Mouse (Mus musculus): ENCODE measurements around the gene Tnfsf13. TPM values are rescaled to one million over a fixed set of nuclear protein-coding genes. Genes with fewer than 3 reads are reported as not detected.

Tnfsf13 gene
- total and polyA plus RNA-seq, 2 experiments = 1.1 to 1.4 TPM

- WGBS = 81% methylated on average over 10 of the region's 10 CpGs
- no peak overlapping the region for H3K27ac ChIP-seq (replicated peaks; ENCODE audit: insufficient read depth, low read depth, low read length)
- TF ChIP-seq POLR2A (IDR thresholded peaks at IDR 0.05; ENCODE audit: extremely low read depth, insufficient read depth, low read length) = no peak
- TF ChIP-seq CTCF (IDR thresholded peaks at IDR 0.05; ENCODE audit: low read depth, low read length) = peak; percentile 67
- no peaks in the 10 kb centered on the region for H3K27me3 ChIP-seq (ENCODE audit: control insufficient read depth, insufficient read depth, low read length)
- H3K4me3 ChIP-seq (ENCODE audit: insufficient read depth, low read depth, low read length) = no peak overlapping the region
- H3K36me3 ChIP-seq (ENCODE audit: control insufficient read depth, insufficient read depth, low read length) = peaks cover 8% of the 10 kb centered on the region; the same call in 1 of the 2 replicates
- DNase-seq (ENCODE audit: extremely low read depth, low read depth, low spot score) = no peak
- no peak overlapping the region for H3K9ac ChIP-seq (ENCODE audit: low read depth, low read length)
- H3K4me1 ChIP-seq (ENCODE audit: control insufficient read depth, insufficient read depth, low read length) = peaks cover 5% of the 10 kb centered on the region
- no peaks in the 10 kb centered on the region; the same call in 1 of the 2 replicates for H3K79me2 ChIP-seq (ENCODE audit: control insufficient read depth, insufficient read depth, low read length)
Measured at GRCm38 (mm10) chr11:69656617-69657461, 28.7 kb downstream of the Tnfsf13 start.

DNA sequence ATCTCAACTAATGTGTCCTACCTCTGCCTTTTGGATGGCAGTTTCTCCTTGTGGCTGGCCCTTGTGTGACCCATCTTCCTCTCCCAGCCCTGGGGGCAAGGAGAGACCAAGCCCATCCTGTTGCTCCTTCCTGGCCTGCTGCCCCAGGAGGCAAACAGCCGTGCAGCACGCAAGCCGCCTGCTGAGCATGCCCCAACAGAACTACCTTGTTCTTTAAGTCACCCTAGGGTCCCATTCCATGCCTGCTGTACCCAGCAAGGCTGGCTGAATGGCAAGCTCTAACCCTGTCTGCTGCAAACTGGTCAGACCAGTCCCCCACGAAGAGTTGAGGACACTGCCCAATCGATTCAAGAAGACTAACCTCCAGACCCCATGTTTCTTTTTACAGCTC, 29.5 kb downstream of the Tnfsf13 start:
- H3K4me1 ChIP-seq (ENCODE audit: control insufficient read depth, insufficient read depth, low read length) = no peaks in the 10 kb centered on the region
- no peak for TF ChIP-seq CTCF (IDR thresholded peaks at IDR 0.05; ENCODE audit: low read depth, low read length)
- no peak overlapping the region for H3K4me3 ChIP-seq (ENCODE audit: insufficient read depth, low read depth, low read length)
- H3K9ac ChIP-seq (ENCODE audit: low read depth, low read length) = no peak overlapping the region
- no peak for DNase-seq (ENCODE audit: extremely low read depth, low read depth, low spot score)
- no peak overlapping the region for H3K27ac ChIP-seq (replicated peaks; ENCODE audit: insufficient read depth, low read depth, low read length)
- 77% methylated on average over 5 of the region's 5 CpGs for WGBS
- peaks cover 14% of the 10 kb centered on the region for H3K36me3 ChIP-seq (ENCODE audit: control insufficient read depth, insufficient read depth, low read length)
- H3K79me2 ChIP-seq (ENCODE audit: control insufficient read depth, insufficient read depth, low read length) = no peaks in the 10 kb centered on the region; the same call in 1 of the 2 replicates
- no peaks in the 10 kb centered on the region for H3K27me3 ChIP-seq (ENCODE audit: control insufficient read depth, insufficient read depth, low read length)

- TF ChIP-seq POLR2A (IDR thresholded peaks at IDR 0.05; ENCODE audit: extremely low read depth, insufficient read depth, low read length) = no peak
- peak; percentile 71 for TF ChIP-seq CTCF (IDR thresholded peaks at IDR 0.05; ENCODE audit: low read depth, low read length)
- no peaks in the 10 kb centered on the region for H3K4me1 ChIP-seq (ENCODE audit: control insufficient read depth, insufficient read depth, low read length)
- H3K27me3 ChIP-seq (ENCODE audit: control insufficient read depth, insufficient read depth, low read length) = no peaks in the 10 kb centered on the region
- no peak within 1 kb of the TSS for H3K9ac ChIP-seq (ENCODE audit: low read depth, low read length)
- H3K4me3 ChIP-seq (ENCODE audit: insufficient read depth, low read depth, low read length) = no peak within 1 kb of the TSS
- no peaks in the 10 kb centered on the region for H3K79me2 ChIP-seq (ENCODE audit: control insufficient read depth, insufficient read depth, low read length)
- H3K36me3 ChIP-seq (ENCODE audit: control insufficient read depth, insufficient read depth, low read length) = peaks cover 20% of the 10 kb centered on the region
- no peak for DNase-seq (ENCODE audit: extremely low read depth, low read depth, low spot score)
- 58% methylated on average over 34 of the region's 34 CpGs for WGBS
- no peak within 1 kb of the TSS for H3K27ac ChIP-seq (replicated peaks; ENCODE audit: insufficient read depth, low read depth, low read length)
Measured at GRCm38 (mm10) chr11:69655264-69656064, 30.1 kb downstream of the Tnfsf13 start, which contains the start of gene Sox15. Gene Sox15, plus strand, starts transcription at chr11:69655314.

DNA sequence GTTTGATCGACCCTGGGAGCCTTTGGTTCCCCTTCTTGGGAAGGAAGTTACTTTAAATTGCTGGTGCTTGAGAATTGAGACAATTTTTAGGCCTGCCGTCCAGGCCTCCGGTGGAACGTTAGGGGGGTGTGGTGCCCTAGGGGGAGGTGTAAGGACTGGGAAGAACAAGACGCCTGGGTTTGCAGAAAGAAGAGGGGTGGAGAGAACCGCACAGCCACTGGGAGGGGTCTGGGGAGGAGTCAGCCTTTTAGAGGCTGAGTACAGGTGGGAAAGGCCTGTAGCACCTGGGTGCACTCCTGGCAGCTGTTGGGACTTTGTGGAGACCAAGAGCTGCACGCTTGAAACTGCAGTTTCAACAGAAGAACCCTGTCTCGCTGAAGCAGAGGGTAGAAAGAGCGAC, 30.8 kb downstream of the Tnfsf13 start:
- Histone ChIP-seq H3K9ac (ENCODE audit: low read depth, low read length) (no peak overlapping the region), H3K27me3 (ENCODE audit: control insufficient read depth, insufficient read depth, low read length) (no peaks in the 10 kb centered on the region), H3K4me3 (ENCODE audit: insufficient read depth, low read depth, low read length) (no peak overlapping the region), H3K79me2 (ENCODE audit: control insufficient read depth, insufficient read depth, low read length) (no peaks in the 10 kb centered on the region), H3K4me1 (ENCODE audit: control insufficient read depth, insufficient read depth, low read length) (no peaks in the 10 kb centered on the region), H3K36me3 (ENCODE audit: control insufficient read depth, insufficient read depth, low read length) (peaks cover 27% of the 10 kb centered on the region), H3K27ac (replicated peaks; ENCODE audit: insufficient read depth, low read depth, low read length) (no peak overlapping the region)
- DNase-seq (ENCODE audit: extremely low read depth, low read depth, low spot score) = no peak
- WGBS = 57% methylated on average over 9 of the region's 9 CpGs
- TF ChIP-seq CTCF (IDR thresholded peaks at IDR 0.05; ENCODE audit: low read depth, low read length) = no peak
- no peak for TF ChIP-seq POLR2A (IDR thresholded peaks at IDR 0.05; ENCODE audit: extremely low read depth, insufficient read depth, low read length)

GRCm38 (mm10) chr11:69653399-69653798, 32.2 kb downstream of the Tnfsf13 start:
- Histone ChIP-seq H3K4me3 (ENCODE audit: insufficient read depth, low read depth, low read length) (no peak overlapping the region), H3K27me3 (ENCODE audit: control insufficient read depth, insufficient read depth, low read length) (no peaks in the 10 kb centered on the region), H3K36me3 (ENCODE audit: control insufficient read depth, insufficient read depth, low read length) (peaks cover 35% of the 10 kb centered on the region), H3K27ac (replicated peaks; ENCODE audit: insufficient read depth, low read depth, low read length) (no peak overlapping the region), H3K4me1 (ENCODE audit: control insufficient read depth, insufficient read depth, low read length) (no peaks in the 10 kb centered on the region), H3K9ac (ENCODE audit: low read depth, low read length) (no peak overlapping the region), H3K79me2 (ENCODE audit: control insufficient read depth, insufficient read depth, low read length) (no peaks in the 10 kb centered on the region)
- TF ChIP-seq POLR2A (IDR thresholded peaks at IDR 0.05; ENCODE audit: extremely low read depth, insufficient read depth, low read length) = no peak
- TF ChIP-seq CTCF (IDR thresholded peaks at IDR 0.05; ENCODE audit: low read depth, low read length) = no peak
- 78% methylated on average over 5 of the region's 5 CpGs for WGBS
- DNase-seq (ENCODE audit: extremely low read depth, low read depth, low spot score) = no peak

Measured in liver, adult 2 months (tissue).